Mouse (Mus musculus): ENCODE measurements around the gene Npnt. TPM values are rescaled to one million over a fixed set of nuclear protein-coding genes. Genes with fewer than 3 reads are reported as not detected.

Npnt gene
- total RNA-seq, 1 experiment: 8.6 TPM

DNA sequence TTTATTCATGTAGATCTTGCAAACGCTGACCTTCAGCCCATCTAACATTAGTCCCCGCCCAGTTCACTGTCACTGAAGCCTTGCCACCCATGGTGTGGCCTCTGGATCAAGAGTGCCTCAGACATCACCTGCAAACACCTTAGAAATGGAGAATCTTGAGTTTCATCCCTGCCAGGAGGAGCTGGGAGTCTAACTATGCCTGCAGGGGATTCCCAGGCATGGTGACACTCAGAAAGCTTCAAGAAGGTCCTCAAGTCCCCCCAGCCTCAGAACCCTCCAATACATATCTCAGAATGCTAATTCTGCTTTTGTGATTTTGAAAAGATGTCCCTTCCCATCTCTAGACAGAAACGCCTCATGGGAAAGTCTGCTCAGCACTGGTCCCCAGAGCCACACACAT lies 69.7 kb downstream of the Npnt start:
- Histone ChIP-seq H3K9me3 (ENCODE audit: control insufficient read depth, insufficient read depth, low read depth, low read length) (no peaks in the 10 kb centered on the region), H3K4me3 (ENCODE audit: insufficient read depth in 1 of 2, low read depth in 1 of 2, low read length in 2 of 2, poor library complexity in 1 of 2, severe bottlenecking in 1 of 2) (no peak overlapping the region), H3K36me3 (ENCODE audit: control insufficient read depth, insufficient read depth, low read length, poor library complexity, severe bottlenecking) (no peaks in the 10 kb centered on the region), H3K4me1 (ENCODE audit: control insufficient read depth in 2 of 2, insufficient read depth in 2 of 2, low read length in 2 of 2, poor library complexity in 1 of 2) (peaks cover 0 to 3% of the 10 kb centered on the region in 2 experiments; a peak in 2 of 4 replicates), H3K9ac (ENCODE audit: insufficient read depth, low read depth, low read length, poor library complexity, severe bottlenecking) (no peak overlapping the region), H3K27ac (ENCODE audit: insufficient read depth, low read depth, low read length, poor library complexity, severe bottlenecking) (no peak overlapping the region)
- TF ChIP-seq ZC3H11A (IDR thresholded peaks at IDR 0.05; ENCODE audit: borderline replicate concordance, low read depth, low read length): no peak
- TF ChIP-seq ZNF384 (IDR thresholded peaks at IDR 0.05; ENCODE audit: low read depth, low read length): no peak
- TF ChIP-seq HCFC1 (IDR thresholded peaks at IDR 0.05; ENCODE audit: borderline replicate concordance, insufficient read depth, low read length): no peak
- TF ChIP-seq CHD2 (IDR thresholded peaks at IDR 0.05; ENCODE audit: low read depth, low read length): no peak
- no peak for TF ChIP-seq MAFK (IDR thresholded peaks at IDR 0.05; ENCODE audit: insufficient read depth, low read depth, low read length)
- in situ Hi-C loops (cut with MboI; ENCODE audit: low sequenced_read_pairs in 2 of 2, unreplicated experiment in 2 of 2): no loop called here
- no peak for DNase-seq (ENCODE audit: low read depth, low spot score)

DNA sequence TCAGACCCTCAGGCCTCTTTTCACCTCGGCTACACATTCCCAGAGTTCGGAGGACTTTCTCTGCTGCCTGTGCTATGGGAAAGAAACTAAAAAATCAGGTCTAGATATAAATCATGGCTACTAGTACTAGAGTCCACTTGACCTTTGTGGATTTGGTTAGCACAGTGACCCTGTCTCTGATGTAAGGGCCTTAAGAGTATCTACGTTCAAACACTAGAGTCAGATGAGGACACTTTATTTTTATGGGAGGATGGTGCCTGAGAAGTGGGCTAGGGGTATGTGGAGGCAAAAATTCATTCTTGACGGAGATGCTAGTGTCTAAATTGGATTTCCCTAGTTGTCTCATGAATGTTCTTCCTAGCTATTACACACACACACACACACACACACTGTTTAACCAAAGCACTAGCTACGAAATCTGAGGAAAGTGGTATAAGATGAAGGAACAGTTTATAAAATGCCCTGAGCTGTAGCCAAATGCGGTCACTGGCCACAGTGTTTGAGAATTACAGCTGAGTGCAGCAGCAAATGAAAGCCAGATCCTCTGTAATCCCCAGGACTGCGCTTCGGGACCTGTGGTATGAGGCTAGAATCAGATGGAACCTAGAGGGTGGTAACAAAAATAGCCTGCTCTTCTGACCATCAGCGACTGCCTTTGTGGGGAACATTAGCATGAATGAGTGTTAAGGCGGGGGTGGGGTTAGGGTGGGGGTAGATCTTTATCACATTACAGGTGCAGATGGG lies 73.0 kb downstream of the Npnt start:
- no peak for TF ChIP-seq HCFC1 (IDR thresholded peaks at IDR 0.05; ENCODE audit: borderline replicate concordance, insufficient read depth, low read length)
- Histone ChIP-seq H3K36me3 (ENCODE audit: control insufficient read depth, insufficient read depth, low read length, poor library complexity, severe bottlenecking) (no peaks in the 10 kb centered on the region), H3K9me3 (ENCODE audit: control insufficient read depth, insufficient read depth, low read depth, low read length) (no peaks in the 10 kb centered on the region), H3K4me1 (ENCODE audit: control insufficient read depth in 2 of 2, insufficient read depth in 2 of 2, low read length in 2 of 2, poor library complexity in 1 of 2) (peaks cover 0 to 3% of the 10 kb centered on the region in 2 experiments; a peak in 2 of 4 replicates), H3K4me3 (ENCODE audit: insufficient read depth in 1 of 2, low read depth in 1 of 2, low read length in 2 of 2, poor library complexity in 1 of 2, severe bottlenecking in 1 of 2) (no peak overlapping the region), H3K9ac (ENCODE audit: insufficient read depth, low read depth, low read length, poor library complexity, severe bottlenecking) (no peak overlapping the region), H3K27ac (ENCODE audit: insufficient read depth, low read depth, low read length, poor library complexity, severe bottlenecking) (no peak overlapping the region)
- in situ Hi-C loops (cut with MboI; ENCODE audit: low sequenced_read_pairs in 2 of 2, unreplicated experiment in 2 of 2): no loop called here
- no peak for DNase-seq (ENCODE audit: low read depth, low spot score)

DNA sequence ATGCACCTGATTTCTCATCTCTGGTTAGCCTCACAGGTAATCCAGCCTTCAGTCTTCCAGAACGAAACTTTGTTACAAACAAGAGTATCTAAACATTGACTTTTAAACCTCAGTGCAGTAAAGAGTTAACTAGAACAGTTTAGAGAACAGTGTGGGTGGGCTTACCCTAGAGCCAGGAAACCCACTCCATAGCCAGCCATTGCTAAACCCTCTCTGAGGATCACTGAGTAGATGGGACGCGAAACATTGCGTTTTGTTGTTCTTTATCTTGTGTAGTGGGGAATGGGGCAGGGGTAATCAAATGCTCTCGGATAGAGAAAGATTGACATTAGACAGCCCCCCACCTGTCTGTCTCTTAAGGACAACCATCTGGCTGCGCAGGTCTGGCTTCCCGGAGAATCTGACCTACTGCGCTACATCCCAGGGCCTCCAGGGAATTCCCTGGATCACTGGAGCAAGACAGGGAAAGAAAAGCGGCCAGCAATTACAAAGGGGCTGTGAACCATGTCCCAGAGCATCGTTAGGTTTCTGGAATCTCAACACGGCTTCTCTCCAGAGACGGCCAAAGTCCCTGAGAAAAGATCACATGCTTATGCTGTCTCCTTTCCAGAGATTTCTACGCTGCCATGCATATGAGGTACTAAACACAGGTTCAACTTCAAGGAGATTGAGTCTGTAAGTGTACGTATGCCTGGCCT lies 73.9 kb downstream of the Npnt start:
- Histone ChIP-seq H3K4me3 (ENCODE audit: insufficient read depth in 1 of 2, low read depth in 1 of 2, low read length in 2 of 2, poor library complexity in 1 of 2, severe bottlenecking in 1 of 2) (no peak overlapping the region), H3K27ac (ENCODE audit: insufficient read depth, low read depth, low read length, poor library complexity, severe bottlenecking) (0 out of 2 replicates have a peak overlapping the region, but pooled peaks have one; percentile 10), H3K9me3 (ENCODE audit: control insufficient read depth, insufficient read depth, low read depth, low read length) (no peaks in the 10 kb centered on the region), H3K9ac (ENCODE audit: insufficient read depth, low read depth, low read length, poor library complexity, severe bottlenecking) (no peak overlapping the region), H3K4me1 (ENCODE audit: control insufficient read depth in 2 of 2, insufficient read depth in 2 of 2, low read length in 2 of 2, poor library complexity in 1 of 2) (peaks cover 0 to 3% of the 10 kb centered on the region in 2 experiments; a peak in 2 of 4 replicates), H3K36me3 (ENCODE audit: control insufficient read depth, insufficient read depth, low read length, poor library complexity, severe bottlenecking) (no peaks in the 10 kb centered on the region)
- no peak for TF ChIP-seq ZNF384 (IDR thresholded peaks at IDR 0.05; ENCODE audit: low read depth, low read length)
- TF ChIP-seq MAFK (IDR thresholded peaks at IDR 0.05; ENCODE audit: insufficient read depth, low read depth, low read length): no peak
- no peak for TF ChIP-seq ZC3H11A (IDR thresholded peaks at IDR 0.05; ENCODE audit: borderline replicate concordance, low read depth, low read length)
- TF ChIP-seq CHD2 (IDR thresholded peaks at IDR 0.05; ENCODE audit: low read depth, low read length): no peak
- TF ChIP-seq HCFC1 (IDR thresholded peaks at IDR 0.05; ENCODE audit: borderline replicate concordance, insufficient read depth, low read length): no peak
- in situ Hi-C loops (cut with MboI; ENCODE audit: low sequenced_read_pairs in 2 of 2, unreplicated experiment in 2 of 2): no loop called here
- DNase-seq (ENCODE audit: low read depth, low spot score): no peak

DNA sequence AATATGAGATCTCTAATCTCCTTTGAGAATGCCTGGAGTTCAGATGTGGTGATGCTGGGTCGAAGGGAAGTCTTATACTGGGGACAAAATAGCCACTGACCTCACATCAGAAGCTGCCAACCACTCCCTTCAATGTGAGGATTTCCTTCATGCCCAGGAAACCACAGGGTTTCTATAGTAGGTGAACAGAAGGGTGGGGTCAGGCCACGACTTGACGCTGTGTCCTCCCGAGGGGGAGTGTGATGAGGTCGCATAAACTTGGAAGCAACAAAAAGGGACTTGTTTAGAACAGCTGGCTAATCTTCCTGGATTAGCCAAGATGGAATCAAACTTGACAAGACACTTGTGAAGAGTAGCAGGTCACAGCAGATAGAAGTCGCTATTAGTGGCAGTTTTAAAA lies 76.8 kb downstream of the Npnt start:
- no peak for DNase-seq (ENCODE audit: low read depth, low spot score)
- TF ChIP-seq MAFK (IDR thresholded peaks at IDR 0.05; ENCODE audit: insufficient read depth, low read depth, low read length) (no peak), HCFC1 (IDR thresholded peaks at IDR 0.05; ENCODE audit: borderline replicate concordance, insufficient read depth, low read length) (no peak), ZNF384 (IDR thresholded peaks at IDR 0.05; ENCODE audit: low read depth, low read length) (no peak), CHD2 (IDR thresholded peaks at IDR 0.05; ENCODE audit: low read depth, low read length) (no peak), ZC3H11A (IDR thresholded peaks at IDR 0.05; ENCODE audit: borderline replicate concordance, low read depth, low read length) (no peak)
- H3K27ac ChIP-seq (ENCODE audit: insufficient read depth, low read depth, low read length, poor library complexity, severe bottlenecking): no peak overlapping the region
- peaks cover 0 to 3% of the 10 kb centered on the region in 2 experiments; a peak in 2 of 4 replicates for H3K4me1 ChIP-seq (ENCODE audit: control insufficient read depth in 2 of 2, insufficient read depth in 2 of 2, low read length in 2 of 2, poor library complexity in 1 of 2)
- in situ Hi-C loops (cut with MboI; ENCODE audit: low sequenced_read_pairs in 2 of 2, unreplicated experiment in 2 of 2): no loop called here
- no peaks in the 10 kb centered on the region for H3K9me3 ChIP-seq (ENCODE audit: control insufficient read depth, insufficient read depth, low read depth, low read length)
- no peak overlapping the region for H3K4me3 ChIP-seq (ENCODE audit: insufficient read depth in 1 of 2, low read depth in 1 of 2, low read length in 2 of 2, poor library complexity in 1 of 2, severe bottlenecking in 1 of 2)
- no peak overlapping the region for H3K9ac ChIP-seq (ENCODE audit: insufficient read depth, low read depth, low read length, poor library complexity, severe bottlenecking)
- H3K36me3 ChIP-seq (ENCODE audit: control insufficient read depth, insufficient read depth, low read length, poor library complexity, severe bottlenecking): no peaks in the 10 kb centered on the region

All from ES-E14 (cell line).